Mouse (Mus musculus): Measurements from ENCODE around the gene Abca8a. TPM values are rescaled to one million over a fixed set of nuclear protein-coding genes. Genes with fewer than 3 reads are reported as not detected.

Gene Abca8a
- polyA plus RNA-seq, 1 experiment, result 3.2 TPM

DNA sequence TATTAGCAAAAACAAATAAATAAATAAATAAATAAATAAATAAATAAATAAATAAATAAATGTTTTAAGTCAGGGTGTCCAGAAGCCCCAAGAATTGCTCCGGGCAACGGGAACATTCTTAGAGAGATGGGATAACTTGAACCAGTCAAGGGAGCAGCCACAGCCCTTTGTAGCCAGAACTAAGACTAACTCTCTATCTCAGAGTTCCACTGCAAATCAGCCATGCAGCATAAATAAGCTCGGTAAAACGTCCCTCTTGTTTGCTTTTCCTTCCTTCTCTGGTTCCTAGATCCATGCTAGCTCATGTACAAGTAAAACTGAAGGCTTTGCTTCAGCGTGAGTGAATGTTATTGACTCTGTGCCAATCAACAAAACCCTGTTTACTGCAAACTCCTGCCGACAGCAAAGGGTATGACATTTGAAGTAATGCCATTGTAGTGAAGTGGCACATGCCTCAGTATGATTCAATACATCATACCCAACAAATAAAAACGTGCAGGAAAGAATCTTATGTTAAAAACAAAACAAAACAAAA, 865 bp downstream of the Abca8a start:
- no peak for DNase-seq
- no peaks in the 10 kb centered on the region for H3K4me1 ChIP-seq (replicated peaks; ENCODE audit: control insufficient read depth, insufficient read depth, low read length)
- H3K27ac ChIP-seq (ENCODE audit: control insufficient read depth, insufficient read depth, low read length), result no peak overlapping the region
- 72% methylated on average over 7 of the region's 7 CpGs for WGBS
- H3K4me3 ChIP-seq (ENCODE audit: control insufficient read depth, insufficient read depth, low read length), result no peak overlapping the region
- no peaks in the 10 kb centered on the region for H3K36me3 ChIP-seq (ENCODE audit: control insufficient read depth, insufficient read depth, low read length)
- TF ChIP-seq POLR2A (IDR thresholded peaks at IDR 0.05; ENCODE audit: control insufficient read depth, extremely low read depth, insufficient read depth, low read length, poor library complexity), result no peak
- no peak for TF ChIP-seq CTCF (IDR thresholded peaks at IDR 0.05; ENCODE audit: borderline replicate concordance, control insufficient read depth, extremely low read depth, insufficient read depth, low read length, poor library complexity)
- no peaks in the 10 kb centered on the region for H3K27me3 ChIP-seq (ENCODE audit: control insufficient read depth, insufficient read depth, low read length)

DNA sequence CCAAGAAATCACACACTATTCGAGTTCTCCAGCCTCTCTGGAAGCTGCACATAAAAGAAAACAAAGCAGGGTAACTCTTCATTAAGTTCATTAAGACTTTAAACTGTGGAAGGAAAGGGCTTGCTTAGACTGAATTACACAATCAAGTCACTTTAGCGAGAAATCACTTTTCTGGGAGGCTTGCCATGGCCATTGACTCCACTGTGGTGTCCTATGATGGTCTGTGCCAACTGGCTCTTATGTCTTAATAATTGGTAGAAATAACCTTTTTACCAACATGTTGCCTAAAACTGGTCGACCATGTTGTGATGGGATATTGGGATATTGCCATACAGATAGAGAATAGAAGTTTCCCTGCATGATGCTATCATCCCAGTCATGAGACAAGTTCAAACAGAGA, 1.5 kb downstream of the Abca8a start:
- 92% methylated on average over 3 of the region's 3 CpGs for WGBS
- DNase-seq, result no peak
- no peaks in the 10 kb centered on the region for H3K36me3 ChIP-seq (ENCODE audit: control insufficient read depth, insufficient read depth, low read length)
- H3K4me3 ChIP-seq (ENCODE audit: control insufficient read depth, insufficient read depth, low read length), result no peak overlapping the region
- no peak overlapping the region for H3K27ac ChIP-seq (ENCODE audit: control insufficient read depth, insufficient read depth, low read length)
- H3K4me1 ChIP-seq (replicated peaks; ENCODE audit: control insufficient read depth, insufficient read depth, low read length), result no peaks in the 10 kb centered on the region
- no peaks in the 10 kb centered on the region for H3K27me3 ChIP-seq (ENCODE audit: control insufficient read depth, insufficient read depth, low read length)
- TF ChIP-seq POLR2A (IDR thresholded peaks at IDR 0.05; ENCODE audit: control insufficient read depth, extremely low read depth, insufficient read depth, low read length, poor library complexity) (no peak), CTCF (IDR thresholded peaks at IDR 0.05; ENCODE audit: borderline replicate concordance, control insufficient read depth, extremely low read depth, insufficient read depth, low read length, poor library complexity) (no peak)

DNA sequence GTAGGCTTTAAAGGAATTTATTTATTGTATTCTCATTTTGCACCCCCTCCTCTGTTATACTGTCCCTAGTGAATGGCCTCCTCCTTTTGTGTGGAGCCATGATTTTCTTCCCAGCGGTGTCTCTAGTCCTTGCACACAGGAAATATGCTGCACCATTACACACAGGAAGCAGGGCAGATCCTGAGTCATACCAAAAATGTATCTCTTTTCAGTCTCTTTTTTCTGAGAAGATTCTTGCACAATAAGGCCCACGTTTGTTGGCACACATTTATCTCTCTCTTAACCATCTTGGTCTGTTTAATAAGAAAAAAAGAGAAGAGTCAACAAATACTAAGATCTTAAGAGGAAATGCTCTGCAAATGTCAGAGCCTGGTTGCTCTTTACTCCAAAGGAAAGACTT, 4.5 kb downstream of the Abca8a start:
- 69% methylated on average over 2 of the region's 2 CpGs for WGBS
- TF ChIP-seq POLR2A (IDR thresholded peaks at IDR 0.05; ENCODE audit: control insufficient read depth, extremely low read depth, insufficient read depth, low read length, poor library complexity) (no peak), CTCF (IDR thresholded peaks at IDR 0.05; ENCODE audit: borderline replicate concordance, control insufficient read depth, extremely low read depth, insufficient read depth, low read length, poor library complexity) (no peak)
- Histone ChIP-seq H3K27me3 (ENCODE audit: control insufficient read depth, insufficient read depth, low read length) (no peaks in the 10 kb centered on the region), H3K27ac (ENCODE audit: control insufficient read depth, insufficient read depth, low read length) (no peak overlapping the region), H3K4me3 (ENCODE audit: control insufficient read depth, insufficient read depth, low read length) (no peak overlapping the region), H3K36me3 (ENCODE audit: control insufficient read depth, insufficient read depth, low read length) (no peaks in the 10 kb centered on the region), H3K4me1 (replicated peaks; ENCODE audit: control insufficient read depth, insufficient read depth, low read length) (no peaks in the 10 kb centered on the region)
- no peak for DNase-seq

DNA sequence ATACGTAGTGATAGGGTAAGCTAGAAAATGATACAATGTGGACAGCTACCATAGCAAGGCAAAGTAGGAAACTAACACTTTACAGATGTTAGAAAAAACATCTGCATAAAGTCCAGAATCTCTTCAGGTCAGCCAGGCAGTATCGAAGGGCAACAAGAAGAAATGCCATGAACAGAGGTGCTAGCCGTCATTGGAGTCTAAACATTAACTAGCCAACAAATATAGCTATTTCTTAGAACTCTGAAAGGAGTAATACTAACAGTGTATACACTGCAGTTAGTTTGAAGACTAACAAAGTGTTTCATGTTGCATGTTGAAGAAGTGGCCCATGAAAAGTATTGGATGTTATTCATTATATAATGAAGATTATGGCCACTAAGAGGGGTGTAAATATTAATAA, 23.6 kb downstream of the Abca8a start:
- Histone ChIP-seq H3K36me3 (ENCODE audit: control insufficient read depth, insufficient read depth, low read length) (no peaks in the 10 kb centered on the region), H3K27ac (ENCODE audit: control insufficient read depth, insufficient read depth, low read length) (no peak overlapping the region), H3K27me3 (ENCODE audit: control insufficient read depth, insufficient read depth, low read length) (no peaks in the 10 kb centered on the region), H3K4me3 (ENCODE audit: control insufficient read depth, insufficient read depth, low read length) (no peak overlapping the region), H3K4me1 (replicated peaks; ENCODE audit: control insufficient read depth, insufficient read depth, low read length) (no peaks in the 10 kb centered on the region)
- no peak for TF ChIP-seq CTCF (IDR thresholded peaks at IDR 0.05; ENCODE audit: borderline replicate concordance, control insufficient read depth, extremely low read depth, insufficient read depth, low read length, poor library complexity)
- DNase-seq, result no peak
- 91% methylated on average over 3 of the region's 3 CpGs for WGBS

DNA sequence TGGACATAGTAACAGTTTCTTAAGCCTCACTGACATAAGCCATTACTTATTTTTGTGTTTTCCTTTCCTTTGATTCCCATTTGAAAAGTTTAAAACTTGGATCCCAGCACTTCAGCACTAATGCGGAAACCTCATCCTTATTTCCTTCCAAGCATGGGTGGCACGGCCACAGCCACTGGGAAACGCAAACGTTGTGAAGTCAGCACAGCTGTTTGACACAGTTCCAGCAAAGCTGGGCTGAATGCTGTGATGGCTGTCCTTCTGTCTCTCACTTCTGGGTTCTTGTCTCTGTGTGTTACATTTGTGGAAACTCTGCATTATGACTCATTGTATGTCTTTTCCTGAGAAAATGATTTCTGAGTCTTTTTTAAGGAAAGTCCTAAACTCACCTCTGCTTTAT, 34.7 kb downstream of the Abca8a start:
- Histone ChIP-seq H3K36me3 (ENCODE audit: control insufficient read depth, insufficient read depth, low read length) (no peaks in the 10 kb centered on the region), H3K4me1 (replicated peaks; ENCODE audit: control insufficient read depth, insufficient read depth, low read length) (no peaks in the 10 kb centered on the region), H3K27ac (ENCODE audit: control insufficient read depth, insufficient read depth, low read length) (no peak overlapping the region), H3K27me3 (ENCODE audit: control insufficient read depth, insufficient read depth, low read length) (no peaks in the 10 kb centered on the region), H3K4me3 (ENCODE audit: control insufficient read depth, insufficient read depth, low read length) (no peak overlapping the region)
- WGBS, result 74% methylated on average over 4 of the region's 4 CpGs
- TF ChIP-seq CTCF (IDR thresholded peaks at IDR 0.05; ENCODE audit: borderline replicate concordance, control insufficient read depth, extremely low read depth, insufficient read depth, low read length, poor library complexity) (no peak), POLR2A (IDR thresholded peaks at IDR 0.05; ENCODE audit: control insufficient read depth, extremely low read depth, insufficient read depth, low read length, poor library complexity) (no peak)
- DNase-seq, result no peak

DNA sequence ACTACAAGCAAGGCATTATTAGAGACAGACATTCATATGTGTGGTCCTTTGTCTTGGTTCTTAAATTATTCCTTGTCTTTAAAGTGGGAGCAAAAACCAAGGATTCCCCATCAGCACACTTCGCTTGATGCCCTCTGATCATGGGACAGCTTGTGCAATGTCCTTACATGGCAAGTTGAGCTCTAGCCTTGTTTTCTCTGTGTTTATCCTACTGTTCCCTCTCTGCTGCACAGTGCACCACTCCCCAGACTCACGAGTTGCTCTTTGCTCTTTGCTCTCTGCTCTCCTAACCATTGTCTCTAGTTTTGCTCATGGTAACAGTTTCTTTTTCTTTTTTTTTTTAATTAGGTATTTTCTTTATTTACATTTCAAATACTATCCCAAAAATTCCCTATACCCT, 35.7 kb downstream of the Abca8a start:
- Histone ChIP-seq H3K4me1 (replicated peaks; ENCODE audit: control insufficient read depth, insufficient read depth, low read length) (no peaks in the 10 kb centered on the region), H3K27ac (ENCODE audit: control insufficient read depth, insufficient read depth, low read length) (no peak overlapping the region), H3K36me3 (ENCODE audit: control insufficient read depth, insufficient read depth, low read length) (no peaks in the 10 kb centered on the region), H3K4me3 (ENCODE audit: control insufficient read depth, insufficient read depth, low read length) (no peak overlapping the region), H3K27me3 (ENCODE audit: control insufficient read depth, insufficient read depth, low read length) (no peaks in the 10 kb centered on the region)
- no peak for TF ChIP-seq CTCF (IDR thresholded peaks at IDR 0.05; ENCODE audit: borderline replicate concordance, control insufficient read depth, extremely low read depth, insufficient read depth, low read length, poor library complexity)
- TF ChIP-seq POLR2A (IDR thresholded peaks at IDR 0.05; ENCODE audit: control insufficient read depth, extremely low read depth, insufficient read depth, low read length, poor library complexity), result no peak
- 81% methylated on average over 2 of the region's 2 CpGs for WGBS
- no peak for DNase-seq

DNA sequence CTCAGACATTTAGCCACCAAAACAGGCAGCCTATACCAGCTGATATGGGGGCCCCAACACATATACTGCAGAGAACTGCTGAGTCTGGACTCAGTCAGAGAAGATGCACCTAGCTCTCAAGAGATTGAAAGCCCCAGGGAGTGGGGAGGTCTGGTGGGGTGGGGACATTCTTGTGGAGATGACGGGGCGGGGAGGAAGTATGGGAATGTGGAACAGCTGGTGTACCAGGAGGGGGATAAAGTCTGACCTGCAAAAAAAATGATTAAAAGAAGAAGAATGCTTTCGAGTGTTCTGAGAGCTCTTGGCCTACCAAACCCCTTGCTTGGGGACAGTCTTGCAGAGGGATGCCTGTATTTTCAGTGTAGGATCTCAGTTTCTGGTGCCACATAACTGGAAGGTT, 42.1 kb downstream of the Abca8a start:
- WGBS, result 83% methylated on average over 3 of the region's 3 CpGs
- Histone ChIP-seq H3K27ac (ENCODE audit: control insufficient read depth, insufficient read depth, low read length) (no peak overlapping the region), H3K4me3 (ENCODE audit: control insufficient read depth, insufficient read depth, low read length) (no peak overlapping the region), H3K36me3 (ENCODE audit: control insufficient read depth, insufficient read depth, low read length) (no peaks in the 10 kb centered on the region), H3K4me1 (replicated peaks; ENCODE audit: control insufficient read depth, insufficient read depth, low read length) (no peaks in the 10 kb centered on the region), H3K27me3 (ENCODE audit: control insufficient read depth, insufficient read depth, low read length) (no peaks in the 10 kb centered on the region)
- no peak for DNase-seq
- TF ChIP-seq CTCF (IDR thresholded peaks at IDR 0.05; ENCODE audit: borderline replicate concordance, control insufficient read depth, extremely low read depth, insufficient read depth, low read length, poor library complexity) (no peak), POLR2A (IDR thresholded peaks at IDR 0.05; ENCODE audit: control insufficient read depth, extremely low read depth, insufficient read depth, low read length, poor library complexity) (no peak)

Measured in thymus, adult 2 months (tissue).